Mouse (Mus musculus): ENCODE measurements at regions not wholly inside any gene's neighbourhood (a gene's known extent, or its start where the extent isn't known, plus 50 kb on each side); places are given as distances from the start of the nearest gene placed in this dataset.

DNA sequence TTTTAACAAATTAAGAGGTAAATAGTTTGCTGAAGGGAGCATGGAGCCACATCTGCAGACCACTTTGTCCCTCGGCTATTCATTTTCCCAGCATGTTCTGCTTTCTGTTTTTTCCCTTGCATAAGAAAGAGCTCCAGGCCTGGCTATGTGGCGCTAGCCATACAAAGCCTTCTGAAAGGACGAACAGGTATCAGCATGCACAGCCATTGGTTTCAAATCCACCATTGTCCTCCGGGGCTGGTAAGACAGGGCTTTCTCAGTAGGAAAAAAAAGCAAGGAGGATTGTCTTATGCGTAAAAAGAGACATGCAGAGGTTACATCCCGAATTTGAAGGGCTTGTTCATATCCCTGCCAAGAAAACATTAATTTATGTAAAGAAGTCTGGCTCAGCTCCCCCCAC lies 464.8 kb upstream of the Mki67 start:
- no peak for TF ChIP-seq CTCF (IDR thresholded peaks at IDR 0.05; ENCODE audit: control insufficient read depth, insufficient read depth, insufficient read length)
- TF ChIP-seq MYOG (IDR thresholded peaks at IDR 0.05; ENCODE audit: control insufficient read depth, extremely low read depth, insufficient read length), result no peak
